Mouse (Mus musculus) cerebellum, adult 2 months (tissue): ENCODE measurements around the gene Olfr205.

ENCODE experiments used
- CTCF ChIP-seq: fragments of 200-500 bp; IDR thresholded peaks from 2 replicates; pipeline ENCODE4 v1.5.1; 2011; ENCODE audit warnings: low read depth, mild to moderate bottlenecking, control low read depth, low read length, moderate library complexity, borderline replicate concordance; ENCODE audit not compliant: insufficient read depth
- POLR2A ChIP-seq: fragments of 200-500 bp; IDR thresholded peaks from 2 replicates; pipeline ENCODE4 v1.6.1; 2011; ENCODE audit warnings: low read length, control low read depth, borderline replicate concordance; ENCODE audit not compliant: insufficient read depth

- TF ChIP-seq POLR2A = no peak
- TF ChIP-seq CTCF = no peak
Measured at GRCm38 (mm10) chr16:59286693-59287092, 44.2 kb downstream of the Olfr205 start, which contains the start of gene Olfr202.
